Mouse (Mus musculus): ENCODE measurements at regions not wholly inside any gene's neighbourhood (a gene's known extent, or its start where the extent isn't known, plus 50 kb on each side); places are given as distances from the start of the nearest gene placed in this dataset.

DNA sequence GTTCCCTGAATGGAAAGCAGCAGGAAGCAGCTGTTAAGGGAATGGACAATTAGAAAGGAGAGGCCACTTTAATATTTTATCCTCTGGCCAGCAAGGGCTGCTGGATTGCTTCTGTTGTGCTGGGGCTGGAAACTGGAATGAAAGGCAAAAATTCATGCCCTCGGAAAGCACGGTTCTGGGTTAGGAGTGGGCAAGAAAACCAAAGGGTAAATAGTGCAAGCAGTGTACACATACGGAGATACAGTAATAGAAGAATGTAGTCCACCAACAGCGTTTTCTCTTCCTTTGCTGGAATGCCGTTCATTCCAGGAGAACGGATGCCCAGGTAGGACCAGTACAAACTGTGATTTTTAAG lies 50.8 kb upstream of the Zfr start:
- Histone ChIP-seq H3K36me3 (ENCODE audit: control insufficient read depth, insufficient read depth, low read length) (no peaks in the 10 kb centered on the region), H3K9ac (ENCODE audit: low read depth, low read length, severe bottlenecking) (no peak overlapping the region), H3K4me2 (replicated peaks; ENCODE audit: low read depth, low read length, severe bottlenecking) (no peak overlapping the region), H3K4me1 (ENCODE audit: control insufficient read depth, insufficient read depth, low read length) (peaks cover 35% of the 10 kb centered on the region), H3K4me3 (replicated peaks; ENCODE audit: low read length) (no peak overlapping the region), H3K27ac (replicated peaks; ENCODE audit: low read depth, low read length) (peak overlapping the region; percentile 61), H3K27me3 (ENCODE audit: control insufficient read depth, insufficient read depth, low read length) (no peaks in the 10 kb centered on the region), H3K9me3 (ENCODE audit: control insufficient read depth, low read length) (no peaks in the 10 kb centered on the region)
- WGBS, result 69% methylated on average over 6 of the region's 6 CpGs
- TF ChIP-seq POLR2A (IDR thresholded peaks at IDR 0.05; ENCODE audit: borderline replicate concordance, extremely low read depth, insufficient read depth, insufficient read length), result no peak
- ATAC-seq (ENCODE audit: low FRiP score, low read depth) (no peak; the same call in 1 of the 2 replicates), DNase-seq (ENCODE audit: low spot score) (no peak)

DNA sequence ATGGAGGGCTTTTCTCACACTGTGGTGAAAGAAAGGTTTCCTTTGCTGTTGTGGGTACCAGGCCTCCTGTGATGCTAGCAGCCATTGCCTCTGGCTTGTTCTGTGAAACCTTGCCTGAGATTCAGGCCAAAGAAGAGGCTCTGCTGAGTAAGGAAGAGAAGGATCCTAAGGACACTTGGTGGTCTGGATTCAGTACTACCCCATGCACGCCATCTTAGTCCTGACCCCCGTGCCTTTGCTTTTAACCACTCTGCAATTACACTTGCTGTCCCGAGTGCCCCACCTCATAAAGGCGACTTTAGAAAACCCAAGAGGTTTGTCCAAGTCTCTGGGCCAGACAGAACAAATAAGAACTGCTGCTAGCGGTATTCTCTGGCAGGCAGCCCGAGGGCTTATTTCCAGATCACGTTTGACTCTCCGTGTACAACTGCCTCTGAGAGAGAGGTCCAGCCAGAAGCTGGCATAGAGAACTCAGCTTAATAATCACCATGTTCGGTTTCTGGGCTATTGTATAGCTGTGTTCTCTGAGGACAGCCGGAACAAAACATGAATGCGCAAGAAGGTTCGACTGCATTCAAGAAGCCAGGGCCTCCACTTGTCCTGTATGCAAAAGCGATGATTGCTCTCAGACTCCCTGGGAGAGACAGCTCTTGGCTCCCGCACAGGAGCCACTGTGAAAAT lies 51.3 kb upstream of the Zfr start:
- peak; percentile 49 for ATAC-seq (ENCODE audit: low FRiP score, low read depth)
- H3K9me3 ChIP-seq (ENCODE audit: control insufficient read depth, low read length), result no peaks in the 10 kb centered on the region
- no peak for TF ChIP-seq POLR2A (IDR thresholded peaks at IDR 0.05; ENCODE audit: borderline replicate concordance, extremely low read depth, insufficient read depth, insufficient read length)
- no peak overlapping the region for H3K9ac ChIP-seq (ENCODE audit: low read depth, low read length, severe bottlenecking)
- peak overlapping the region; percentile 61 for H3K27ac ChIP-seq (replicated peaks; ENCODE audit: low read depth, low read length)
- no peaks in the 10 kb centered on the region for H3K27me3 ChIP-seq (ENCODE audit: control insufficient read depth, insufficient read depth, low read length)
- 44% methylated on average over 14 of the region's 14 CpGs for WGBS
- no peak overlapping the region for H3K4me2 ChIP-seq (replicated peaks; ENCODE audit: low read depth, low read length, severe bottlenecking)
- no peak overlapping the region for H3K4me3 ChIP-seq (replicated peaks; ENCODE audit: low read length)
- peak; percentile 80 for DNase-seq (ENCODE audit: low spot score)
- H3K4me1 ChIP-seq (ENCODE audit: control insufficient read depth, insufficient read depth, low read length), result peaks cover 35% of the 10 kb centered on the region
- H3K36me3 ChIP-seq (ENCODE audit: control insufficient read depth, insufficient read depth, low read length), result no peaks in the 10 kb centered on the region

DNA sequence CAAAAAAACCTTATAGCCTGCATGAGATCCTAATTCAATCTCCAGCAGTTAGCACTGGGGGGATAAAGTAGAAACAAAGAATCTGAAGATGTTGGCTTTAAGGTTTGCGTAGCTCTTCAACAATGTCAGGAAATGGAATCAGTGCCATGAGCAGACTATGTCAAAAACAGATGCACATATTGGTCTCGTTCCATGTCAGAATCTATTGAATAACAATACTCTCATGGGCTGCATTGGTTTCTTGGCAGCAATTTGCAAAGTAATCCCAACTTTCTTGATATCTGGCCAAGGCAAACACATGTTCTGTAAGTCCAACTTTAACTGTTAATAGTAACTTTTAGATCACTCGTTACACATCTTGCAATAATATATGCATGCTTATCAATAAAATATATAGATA lies 58.1 kb upstream of the Sub1 start:
- ATAC-seq (ENCODE audit: low FRiP score, low read depth), result peak; percentile 87
- H3K4me1 ChIP-seq (ENCODE audit: control insufficient read depth, insufficient read depth, low read length), result peaks cover 3% of the 10 kb centered on the region; the same call in 1 of the 2 replicates
- no peaks in the 10 kb centered on the region for H3K27me3 ChIP-seq (ENCODE audit: control insufficient read depth, insufficient read depth, low read length)
- WGBS, result 38% methylated on average over 3 of the region's 3 CpGs
- no peaks in the 10 kb centered on the region for H3K36me3 ChIP-seq (ENCODE audit: control insufficient read depth, insufficient read depth, low read length)
- DNase-seq (ENCODE audit: low spot score), result peak; percentile 94
- no peak overlapping the region for H3K4me2 ChIP-seq (replicated peaks; ENCODE audit: low read depth, low read length, severe bottlenecking)
- peak overlapping the region; percentile 62 for H3K27ac ChIP-seq (replicated peaks; ENCODE audit: low read depth, low read length)
- no peak overlapping the region for H3K9ac ChIP-seq (ENCODE audit: low read depth, low read length, severe bottlenecking)
- H3K9me3 ChIP-seq (ENCODE audit: control insufficient read depth, low read length), result no peaks in the 10 kb centered on the region
- H3K4me3 ChIP-seq (replicated peaks; ENCODE audit: low read length), result no peak overlapping the region
- no peak for TF ChIP-seq POLR2A (IDR thresholded peaks at IDR 0.05; ENCODE audit: borderline replicate concordance, extremely low read depth, insufficient read depth, insufficient read length)

DNA sequence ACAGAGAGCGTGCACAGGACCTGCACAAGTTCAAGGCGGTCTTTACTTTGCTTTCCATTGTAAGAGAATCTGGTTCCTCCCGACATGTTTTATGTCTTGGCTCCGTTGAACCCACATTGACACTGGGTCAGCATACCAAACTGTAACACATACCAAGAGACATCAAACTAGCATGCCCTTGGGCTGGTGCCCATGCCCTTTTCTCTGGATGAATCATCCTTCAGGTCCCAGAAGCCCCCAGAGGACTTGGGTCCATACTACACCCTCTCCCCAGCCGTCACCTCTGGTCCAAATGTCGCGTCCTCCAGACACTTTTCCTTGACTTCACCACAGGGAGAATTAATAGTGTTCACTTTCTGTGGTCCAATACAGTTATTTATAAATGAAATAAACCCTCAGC lies 56.8 kb upstream of the Sub1 start:
- no peaks in the 10 kb centered on the region for H3K27me3 ChIP-seq (ENCODE audit: control insufficient read depth, insufficient read depth, low read length)
- no peak for TF ChIP-seq POLR2A (IDR thresholded peaks at IDR 0.05; ENCODE audit: borderline replicate concordance, extremely low read depth, insufficient read depth, insufficient read length)
- H3K4me2 ChIP-seq (replicated peaks; ENCODE audit: low read depth, low read length, severe bottlenecking), result no peak overlapping the region
- DNase-seq (ENCODE audit: low spot score) (no peak), ATAC-seq (ENCODE audit: low FRiP score, low read depth) (no peak)
- H3K9me3 ChIP-seq (ENCODE audit: control insufficient read depth, low read length), result no peaks in the 10 kb centered on the region
- no peaks in the 10 kb centered on the region for H3K36me3 ChIP-seq (ENCODE audit: control insufficient read depth, insufficient read depth, low read length)
- no peak overlapping the region for H3K27ac ChIP-seq (replicated peaks; ENCODE audit: low read depth, low read length)
- 84% methylated on average over 7 of the region's 7 CpGs for WGBS
- peaks cover 3% of the 10 kb centered on the region; the same call in 1 of the 2 replicates for H3K4me1 ChIP-seq (ENCODE audit: control insufficient read depth, insufficient read depth, low read length)
- no peak overlapping the region for H3K9ac ChIP-seq (ENCODE audit: low read depth, low read length, severe bottlenecking)
- no peak overlapping the region for H3K4me3 ChIP-seq (replicated peaks; ENCODE audit: low read length)

DNA sequence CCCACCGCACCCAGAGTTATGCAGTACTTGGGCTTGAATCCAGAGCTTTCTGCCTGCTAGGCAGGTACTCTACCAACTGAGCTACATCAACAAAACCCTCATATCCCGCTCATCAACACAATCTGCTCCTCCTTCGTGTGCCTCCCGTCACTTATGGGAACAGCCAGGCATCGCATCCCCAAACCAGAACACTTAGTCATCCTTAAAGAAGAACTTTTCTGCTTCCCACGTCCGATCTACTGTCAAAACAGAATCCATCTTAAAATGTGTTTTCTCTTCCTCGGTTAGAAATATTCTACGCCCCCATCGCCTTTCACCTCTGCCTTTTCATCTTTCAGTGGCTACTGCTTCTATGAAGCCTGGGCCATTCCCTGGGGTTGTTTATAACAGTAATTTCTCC lies 52.2 kb upstream of the Sub1 start:
- 90% methylated on average over 10 of the region's 10 CpGs for WGBS
- H3K36me3 ChIP-seq (ENCODE audit: control insufficient read depth, insufficient read depth, low read length), result no peaks in the 10 kb centered on the region
- no peaks in the 10 kb centered on the region for H3K9me3 ChIP-seq (ENCODE audit: control insufficient read depth, low read length)
- H3K4me3 ChIP-seq (replicated peaks; ENCODE audit: low read length), result no peak overlapping the region
- H3K4me1 ChIP-seq (ENCODE audit: control insufficient read depth, insufficient read depth, low read length), result peaks cover 3% of the 10 kb centered on the region; the same call in 1 of the 2 replicates
- H3K9ac ChIP-seq (ENCODE audit: low read depth, low read length, severe bottlenecking), result no peak overlapping the region
- H3K27me3 ChIP-seq (ENCODE audit: control insufficient read depth, insufficient read depth, low read length), result no peaks in the 10 kb centered on the region
- no peak overlapping the region for H3K27ac ChIP-seq (replicated peaks; ENCODE audit: low read depth, low read length)
- ATAC-seq (ENCODE audit: low FRiP score, low read depth), result no peak
- H3K4me2 ChIP-seq (replicated peaks; ENCODE audit: low read depth, low read length, severe bottlenecking), result no peak overlapping the region
- no peak for DNase-seq (ENCODE audit: low spot score)
- no peak for TF ChIP-seq POLR2A (IDR thresholded peaks at IDR 0.05; ENCODE audit: borderline replicate concordance, extremely low read depth, insufficient read depth, insufficient read length)

DNA sequence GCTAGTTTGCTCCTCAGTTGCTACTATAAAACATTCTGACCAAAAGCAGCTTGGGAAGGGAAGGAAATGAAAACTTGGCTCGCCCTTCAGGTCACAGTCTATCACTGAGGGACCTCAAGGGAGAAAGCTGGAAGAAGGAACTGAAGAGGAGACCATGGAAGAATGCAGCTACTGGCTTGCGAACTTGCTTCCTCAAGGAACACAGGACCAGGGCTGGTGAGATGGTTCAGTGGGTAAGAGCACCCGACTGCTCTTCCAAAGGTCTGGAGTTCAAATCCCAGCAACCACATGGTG lies 51.4 kb upstream of the Sub1 start:
- H3K27me3 ChIP-seq (ENCODE audit: control insufficient read depth, insufficient read depth, low read length), result no peaks in the 10 kb centered on the region
- WGBS, result 77% methylated on average over 3 of the region's 3 CpGs
- ATAC-seq (ENCODE audit: low FRiP score, low read depth) (no peak), DNase-seq (ENCODE audit: low spot score) (no peak)
- H3K27ac ChIP-seq (replicated peaks; ENCODE audit: low read depth, low read length), result no peak overlapping the region
- no peaks in the 10 kb centered on the region for H3K36me3 ChIP-seq (ENCODE audit: control insufficient read depth, insufficient read depth, low read length)
- TF ChIP-seq POLR2A (IDR thresholded peaks at IDR 0.05; ENCODE audit: borderline replicate concordance, extremely low read depth, insufficient read depth, insufficient read length), result no peak
- H3K4me3 ChIP-seq (replicated peaks; ENCODE audit: low read length), result no peak overlapping the region
- H3K9ac ChIP-seq (ENCODE audit: low read depth, low read length, severe bottlenecking), result no peak overlapping the region
- H3K4me1 ChIP-seq (ENCODE audit: control insufficient read depth, insufficient read depth, low read length), result peaks cover 3% of the 10 kb centered on the region; the same call in 1 of the 2 replicates
- H3K4me2 ChIP-seq (replicated peaks; ENCODE audit: low read depth, low read length, severe bottlenecking), result no peak overlapping the region
- H3K9me3 ChIP-seq (ENCODE audit: control insufficient read depth, low read length), result no peaks in the 10 kb centered on the region

Data from limb, embryonic 14.5 days (tissue).